Mouse (Mus musculus) lung, adult 2 months (tissue): ENCODE results near the gene Myo1h.

Experiments used
- CTCF ChIP-seq: fragments of 200-500 bp; IDR thresholded peaks from 2 replicates; pipeline ENCODE4 v1.5.1; 2011; ENCODE audit warnings: mild to moderate bottlenecking, low read length, control low read depth; ENCODE audit not compliant: insufficient read depth
- POLR2A ChIP-seq: fragments of 200-500 bp; IDR thresholded peaks from 2 replicates; pipeline ENCODE4 v1.6.1; 2011; ENCODE audit warnings: low read depth, mild to moderate bottlenecking, control low read depth, low read length, borderline replicate concordance; ENCODE audit errors: extremely low read depth

DNA sequence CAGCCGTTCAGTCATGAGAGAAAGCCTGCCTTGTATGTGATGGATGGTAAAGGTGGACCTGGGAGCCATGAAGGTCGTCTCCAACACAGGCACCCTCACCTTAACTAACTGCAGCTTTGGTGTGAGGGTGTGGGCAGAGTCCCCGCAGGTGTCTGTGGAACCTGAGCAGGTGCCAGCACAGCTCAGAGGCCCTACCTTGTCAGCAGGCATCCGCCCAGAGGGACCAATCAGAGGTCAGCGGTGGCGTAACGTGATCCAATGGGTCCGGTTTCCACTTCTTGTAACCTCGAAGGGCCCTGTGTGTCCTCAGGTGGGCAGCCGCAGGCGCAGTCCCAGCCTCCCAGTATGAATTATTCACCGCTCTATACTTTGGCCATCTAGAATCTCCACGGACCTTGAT is at the start of gene Myo1h:
- TF ChIP-seq CTCF, result no peak
- TF ChIP-seq POLR2A, result no peak
